7 mouse cellular contexts compared by ENCODE assay signal in genomic region chr3:116889358-116889757, GRCm38 (mm10).
"Had no signal": no experiment of that assay in that cellular context is flagged by ENCODE, and none has a peak within 500 bp of the region (broad histone marks: within the 10 kb centered on the region; RNA-seq: fewer than 3 reads in every experiment).

No protein-coding gene starts in this region.

- DNase-seq: liver, postnatal 0 days; lung, adult 2 months; lung, postnatal 14 days; lung, postnatal 36 days; thymus, adult 2 months; thymus, postnatal 25 days; thymus, postnatal 4 days had no signal
